Mouse (Mus musculus): ENCODE measurements around the gene Sh3bp2. TPM values are rescaled to one million over a fixed set of nuclear protein-coding genes. Genes with fewer than 3 reads are reported as not detected.
A peak's percentile ranks its signal among the peaks of the same experiment; 100 is the strongest.

Sh3bp2 gene
- polyA plus RNA-seq (2017; shearing (Covaris generic)): 1 to 10 TPM; 4.0 to 9.6 TPM

- ATAC-seq: peak; percentile 88
Measured at GRCm38 (mm10) chr5:34525663-34526476, at the start of gene Sh3bp2. Gene Sh3bp2 (plus strand): TSS chr5:34525838.

GRCm38 (mm10) chr5:34480926-34481325 is 44.7 kb upstream of the Sh3bp2 start:
- ATAC-seq: no peak

- no peak for ATAC-seq
Measured at GRCm38 (mm10) chr5:34485731-34486130, 39.9 kb upstream of the Sh3bp2 start.

- ATAC-seq: no peak
Measured at GRCm38 (mm10) chr5:34487320-34488090, 38.1 kb upstream of the Sh3bp2 start.

GRCm38 (mm10) chr5:34488741-34489417 is 36.8 kb upstream of the Sh3bp2 start:
- ATAC-seq: no peak

- no peak for ATAC-seq
Measured at GRCm38 (mm10) chr5:34489418-34489787, 36.2 kb upstream of the Sh3bp2 start.

GRCm38 (mm10) chr5:34496745-34497144 is 28.9 kb upstream of the Sh3bp2 start:
- no peak for ATAC-seq

GRCm38 (mm10) chr5:34500886-34501285 is 24.8 kb upstream of the Sh3bp2 start:
- ATAC-seq: peak; percentile 47

GRCm38 (mm10) chr5:34501588-34501987 is 24.1 kb upstream of the Sh3bp2 start:
- peak; percentile 66 for ATAC-seq

- no peak for ATAC-seq
Measured at GRCm38 (mm10) chr5:34502411-34502810, 23.2 kb upstream of the Sh3bp2 start.

- no peak for ATAC-seq
Measured at GRCm38 (mm10) chr5:34502821-34503220, 22.8 kb upstream of the Sh3bp2 start.

GRCm38 (mm10) chr5:34512486-34512885 is 13.2 kb upstream of the Sh3bp2 start:
- no peak for ATAC-seq

- ATAC-seq: peak; percentile 89
Measured at GRCm38 (mm10) chr5:34513466-34514217, 12.0 kb upstream of the Sh3bp2 start, which contains the start of gene Tnip2. Gene Tnip2 (minus strand): TSS chr5:34513991.

GRCm38 (mm10) chr5:34514218-34514566 is 11.4 kb upstream of the Sh3bp2 start:
- peak; percentile 55 for ATAC-seq

GRCm38 (mm10) chr5:34515096-34515495 is 10.5 kb upstream of the Sh3bp2 start:
- no peak for ATAC-seq

- ATAC-seq: no peak
Measured at GRCm38 (mm10) chr5:34517913-34518312, 7.7 kb upstream of the Sh3bp2 start.

GRCm38 (mm10) chr5:34519389-34519910 is 6.2 kb upstream of the Sh3bp2 start:
- no peak for ATAC-seq

- ATAC-seq: peak; percentile 64
Measured at GRCm38 (mm10) chr5:34520458-34521209, 5.0 kb upstream of the Sh3bp2 start.

- ATAC-seq: no peak
Measured at GRCm38 (mm10) chr5:34521337-34521736, 4.3 kb upstream of the Sh3bp2 start.

GRCm38 (mm10) chr5:34523958-34524485 is 1.6 kb upstream of the Sh3bp2 start:
- no peak for ATAC-seq

GRCm38 (mm10) chr5:34524511-34524910 is 1.1 kb upstream of the Sh3bp2 start:
- no peak for ATAC-seq
